Mouse (Mus musculus): ENCODE measurements around the gene Msh4. TPM values are rescaled to one million over a fixed set of nuclear protein-coding genes. Genes with fewer than 3 reads are reported as not detected.
"Not testable (repeated sequence)": the region's sequence is repeated elsewhere in the genome, so short reads cannot be mapped to it uniquely, and the experiment has no call there.

The Msh4 gene
- polyA plus RNA-seq, 1 experiment from 2014 or later = 0.27 TPM

GRCm38 (mm10) chr3:153837593-153837992 is 68.3 kb downstream of the Msh4 start:
- 80% methylated on average over 4 of the region's 4 CpGs for WGBS
- Histone ChIP-seq H3K36me3 (no peaks in the 10 kb centered on the region), H3K4me2 (replicated peaks) (no peak overlapping the region), H3K4me3 (no peak overlapping the region), H3K4me1 (no peaks in the 10 kb centered on the region), H3K9ac (replicated peaks) (no peak overlapping the region), H3K27ac (replicated peaks) (no peak overlapping the region), H3K9me3 (no peaks in the 10 kb centered on the region), H3K27me3 (no peaks in the 10 kb centered on the region)
- no peak for ATAC-seq (replicated peaks)

GRCm38 (mm10) chr3:153836316-153836715 is 69.6 kb downstream of the Msh4 start:
- H3K4me2 ChIP-seq (replicated peaks) = no peak overlapping the region
- ATAC-seq (replicated peaks) = no peak
- no peak overlapping the region for H3K9ac ChIP-seq (replicated peaks)
- H3K27me3 ChIP-seq = no peaks in the 10 kb centered on the region
- H3K4me3 ChIP-seq = no peak overlapping the region
- WGBS = 85% methylated on average over 3 of the region's 3 CpGs
- H3K9me3 ChIP-seq = no peaks in the 10 kb centered on the region
- no peaks in the 10 kb centered on the region for H3K36me3 ChIP-seq
- no peak overlapping the region for H3K27ac ChIP-seq (replicated peaks)
- H3K4me1 ChIP-seq = no peaks in the 10 kb centered on the region

- Histone ChIP-seq H3K27me3 (no peaks in the 10 kb centered on the region), H3K36me3 (no peaks in the 10 kb centered on the region), H3K4me3 (no peak overlapping the region), H3K27ac (replicated peaks) (no peak overlapping the region), H3K9ac (replicated peaks) (no peak overlapping the region), H3K4me2 (replicated peaks) (no peak overlapping the region), H3K9me3 (no peaks in the 10 kb centered on the region), H3K4me1 (no peaks in the 10 kb centered on the region)
- 65% methylated on average over 7 of the region's 7 CpGs for WGBS
- ATAC-seq (replicated peaks) = 0 out of 2 replicates have a peak, but pooled peaks have one; percentile 19
These were observed 70.4 kb downstream of the Msh4 start for GRCm38 (mm10) chr3:153835455-153836086.

- ATAC-seq (replicated peaks) = no peak
- H3K9me3 ChIP-seq = no peaks in the 10 kb centered on the region
- H3K4me1 ChIP-seq = no peaks in the 10 kb centered on the region
- H3K4me3 ChIP-seq = no peak overlapping the region
- WGBS = 85% methylated on average over 4 of the region's 4 CpGs
- no peak overlapping the region for H3K27ac ChIP-seq (replicated peaks)
- no peaks in the 10 kb centered on the region for H3K27me3 ChIP-seq
- no peaks in the 10 kb centered on the region for H3K36me3 ChIP-seq
- H3K9ac ChIP-seq (replicated peaks) = no peak overlapping the region
- no peak overlapping the region for H3K4me2 ChIP-seq (replicated peaks)
These were observed 71.9 kb downstream of the Msh4 start for GRCm38 (mm10) chr3:153834071-153834470.

GRCm38 (mm10) chr3:153832654-153832945 is 73.3 kb downstream of the Msh4 start:
- 39% methylated on average over 6 of the region's 6 CpGs for WGBS
- ATAC-seq (replicated peaks) = no peak
- no peak overlapping the region for H3K9ac ChIP-seq (replicated peaks)

GRCm38 (mm10) chr3:153831873-153832653 is 73.9 kb downstream of the Msh4 start:
- no peak overlapping the region for H3K27ac ChIP-seq (replicated peaks)
- H3K36me3 ChIP-seq = no peaks in the 10 kb centered on the region
- H3K9me3 ChIP-seq = no peaks in the 10 kb centered on the region
- no peak overlapping the region for H3K9ac ChIP-seq (replicated peaks)
- no peaks in the 10 kb centered on the region for H3K27me3 ChIP-seq
- H3K4me3 ChIP-seq = no peak overlapping the region
- H3K4me1 ChIP-seq = no peaks in the 10 kb centered on the region
- H3K4me2 ChIP-seq (replicated peaks) = no peak overlapping the region
- WGBS = 80% methylated on average over 4 of the region's 4 CpGs
- ATAC-seq (replicated peaks) = no peak

More at GRCm38 (mm10) chr3:153832654-153832945, 73.3 kb downstream of the Msh4 start:
- no peak overlapping the region for H3K27ac ChIP-seq (replicated peaks)
- H3K9me3 ChIP-seq = no peaks in the 10 kb centered on the region
- H3K4me1 ChIP-seq = no peaks in the 10 kb centered on the region
- no peak overlapping the region for H3K4me3 ChIP-seq
- H3K4me2 ChIP-seq (replicated peaks) = no peak overlapping the region
- no peaks in the 10 kb centered on the region for H3K36me3 ChIP-seq
- no peaks in the 10 kb centered on the region for H3K27me3 ChIP-seq

- no peaks in the 10 kb centered on the region for H3K4me1 ChIP-seq
- H3K4me2 ChIP-seq (replicated peaks) = no peak overlapping the region
- WGBS = 79% methylated on average over 11 of the region's 11 CpGs
- no peaks in the 10 kb centered on the region for H3K9me3 ChIP-seq
- no peaks in the 10 kb centered on the region for H3K36me3 ChIP-seq
- ATAC-seq (replicated peaks) = no peak
- no peak overlapping the region for H3K9ac ChIP-seq (replicated peaks)
- no peaks in the 10 kb centered on the region for H3K27me3 ChIP-seq
- no peak overlapping the region for H3K27ac ChIP-seq (replicated peaks)
- H3K4me3 ChIP-seq = no peak overlapping the region
These were observed 74.7 kb downstream of the Msh4 start for GRCm38 (mm10) chr3:153831014-153831872.

GRCm38 (mm10) chr3:153829788-153830187 is 76.2 kb downstream of the Msh4 start:
- not testable (repeated sequence) for H3K9me3 ChIP-seq, H3K27me3 ChIP-seq
- 97% methylated on average over 3 of the region's 3 CpGs for WGBS

GRCm38 (mm10) chr3:153826616-153827015 is 79.3 kb downstream of the Msh4 start:
- Histone ChIP-seq H3K27me3 (no peaks in the 10 kb centered on the region), H3K4me2 (replicated peaks) (no peak overlapping the region), H3K4me3 (no peak overlapping the region), H3K9me3 (no peaks in the 10 kb centered on the region), H3K27ac (replicated peaks) (no peak overlapping the region), H3K4me1 (peaks cover 7% of the 10 kb centered on the region; the same call in 1 of the 2 replicates), H3K9ac (replicated peaks) (no peak overlapping the region), H3K36me3 (no peaks in the 10 kb centered on the region)
- no peak for ATAC-seq (replicated peaks)
- 47% methylated on average over 6 of the region's 6 CpGs for WGBS

More at GRCm38 (mm10) chr3:153829788-153830187, 76.2 kb downstream of the Msh4 start:
- not testable (repeated sequence) for H3K27ac ChIP-seq (replicated peaks); H3K36me3 ChIP-seq; H3K9ac ChIP-seq (replicated peaks); H3K4me3 ChIP-seq; H3K4me1 ChIP-seq; H3K4me2 ChIP-seq (replicated peaks); ATAC-seq (replicated peaks)

GRCm38 (mm10) chr3:153825197-153825596 is 80.7 kb downstream of the Msh4 start:
- no peaks in the 10 kb centered on the region for H3K9me3 ChIP-seq
- no peak overlapping the region for H3K27ac ChIP-seq (replicated peaks)
- WGBS = 92% methylated on average over 10 of the region's 10 CpGs

GRCm38 (mm10) chr3:153823671-153824515 is 82.0 kb downstream of the Msh4 start:
- Histone ChIP-seq H3K9me3 (no peaks in the 10 kb centered on the region), H3K27ac (replicated peaks) (no peak overlapping the region), H3K9ac (replicated peaks) (no peak overlapping the region), H3K4me2 (replicated peaks) (no peak overlapping the region), H3K4me3 (no peak overlapping the region), H3K36me3 (no peaks in the 10 kb centered on the region), H3K4me1 (peaks cover 7% of the 10 kb centered on the region; the same call in 1 of the 2 replicates), H3K27me3 (no peaks in the 10 kb centered on the region)
- ATAC-seq (replicated peaks) = 0 out of 2 replicates have a peak, but pooled peaks have one; percentile 46
- WGBS = 52% methylated on average over 11 of the region's 11 CpGs

More at GRCm38 (mm10) chr3:153825197-153825596, 80.7 kb downstream of the Msh4 start:
- Histone ChIP-seq H3K4me3 (no peak overlapping the region), H3K36me3 (no peaks in the 10 kb centered on the region), H3K27me3 (no peaks in the 10 kb centered on the region), H3K9ac (replicated peaks) (no peak overlapping the region), H3K4me2 (replicated peaks) (no peak overlapping the region), H3K4me1 (peaks cover 7% of the 10 kb centered on the region; the same call in 1 of the 2 replicates)
- no peak for ATAC-seq (replicated peaks)

All from forebrain, embryonic 15.5 days (tissue).